Mouse (Mus musculus): Measurements from ENCODE around the gene Jmjd7. TPM values are rescaled to one million over a fixed set of nuclear protein-coding genes. Genes with fewer than 3 reads are reported as not detected.

Gene Jmjd7
- 6.9 and 9.7 TPM in 2 replicates for polyA plus RNA-seq (2012; rRNA removed)

DNA sequence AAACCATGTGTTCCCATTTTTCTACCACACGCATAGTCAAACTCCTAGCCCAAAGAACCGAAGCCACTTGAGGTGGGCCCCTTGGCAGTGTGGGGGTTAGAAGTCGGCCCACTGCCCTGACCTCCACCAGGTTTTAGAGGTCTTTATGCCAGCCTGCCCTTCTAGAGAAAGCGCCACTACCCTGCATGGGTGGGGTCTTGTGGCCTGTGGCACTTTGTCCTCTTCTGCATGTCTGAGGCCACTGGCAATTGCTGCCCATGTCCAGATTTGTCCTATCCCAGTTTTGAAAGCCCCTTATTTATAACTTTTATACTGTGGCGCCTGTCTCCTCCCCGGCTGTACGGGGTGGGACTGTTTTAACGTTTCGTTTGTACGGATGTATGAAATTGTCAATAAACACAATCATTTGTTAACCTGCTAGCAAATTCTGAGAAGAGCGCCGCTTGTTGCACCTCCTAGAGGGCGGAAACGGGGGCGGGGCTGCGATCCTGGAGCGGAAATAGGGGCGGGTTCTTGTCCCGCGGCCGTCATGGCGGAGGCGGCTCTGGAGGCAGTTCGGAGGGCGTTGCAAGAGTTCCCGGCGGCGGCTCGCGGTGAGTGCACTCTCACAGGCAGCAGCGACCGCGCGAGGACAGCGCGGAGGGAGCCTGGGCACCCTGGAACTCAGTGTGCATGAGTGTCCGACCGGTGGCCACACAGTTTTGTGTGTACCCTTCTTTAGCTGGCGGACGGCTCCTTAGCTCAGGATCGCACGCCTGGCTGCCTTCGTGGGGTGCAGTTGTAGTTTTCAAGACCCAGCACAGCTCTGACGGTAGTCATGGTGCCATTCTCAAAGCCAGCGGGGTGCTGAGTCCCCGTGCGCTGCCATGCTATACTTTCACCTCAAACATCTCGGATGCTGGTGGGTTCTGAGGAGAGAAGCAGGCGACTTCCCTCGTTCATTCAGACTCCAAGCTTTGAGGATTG, at the start of gene Jmjd7, which contains the start of gene Gm28042:
Gene Jmjd7, plus strand, starts transcription at position 500 of the 966 bp plus-strand sequence.
Gene Gm28042, plus strand, starts transcription at position 510 of the 966 bp plus-strand sequence.

DNA sequence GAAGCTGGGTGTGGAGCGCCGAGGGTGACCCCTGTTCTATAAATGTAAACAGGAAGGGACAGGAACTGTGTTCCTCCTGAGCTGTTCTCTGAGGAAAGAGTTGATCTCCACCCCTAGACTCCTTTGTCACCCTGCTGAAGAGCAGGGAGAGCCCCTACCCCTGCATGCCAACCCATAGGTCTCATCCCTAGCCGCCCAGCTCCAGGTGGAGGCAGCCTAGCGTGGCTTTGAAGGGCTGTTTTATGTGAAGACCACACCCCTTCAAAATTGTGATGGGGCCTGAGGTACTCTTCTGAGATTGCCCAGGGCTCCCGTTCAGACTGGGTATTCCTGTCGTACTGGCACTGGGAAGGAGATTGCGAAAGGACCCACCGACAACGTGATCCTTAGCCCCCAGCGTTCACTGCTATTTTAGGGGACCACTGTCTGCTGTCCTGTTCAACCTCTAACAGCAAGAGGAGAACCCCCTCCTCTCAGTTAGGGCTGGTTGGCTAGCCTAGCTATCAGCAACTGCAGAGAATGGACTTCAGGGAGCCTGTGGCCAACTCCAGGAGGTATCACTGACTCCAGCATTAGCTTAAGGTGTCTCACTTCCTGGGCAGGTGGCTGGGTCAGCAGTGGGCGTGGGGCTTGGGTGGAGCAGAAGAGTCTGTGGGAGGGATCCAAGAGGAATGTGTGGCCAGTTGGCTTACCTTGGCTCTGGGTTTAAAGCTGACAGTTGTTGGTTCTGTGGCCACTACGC, 5.6 kb downstream of the Jmjd7 start, which contains the start of gene Pla2g4b:
Gene Pla2g4b, plus strand, starts transcription at position 692 of the 742 bp plus-strand sequence.

Other genes with a start within 250 kb of the Jmjd7 start
- 14.0 and 14.1 TPM in 2 replicates for gene Rpap1, start 239.9 kb upstream of the Jmjd7 start, polyA plus RNA-seq (2012; rRNA removed)
- gene Tyro3, start 229.8 kb upstream of the Jmjd7 start, polyA plus RNA-seq (2012; rRNA removed): 18.0 and 21.9 TPM in 2 replicates
- gene Mga, start 130.3 kb upstream of the Jmjd7 start, polyA plus RNA-seq (2012; rRNA removed): 1.4 and 3.3 TPM in 2 replicates
- gene Mapkbp1, start 54.8 kb upstream of the Jmjd7 start, polyA plus RNA-seq (2012; rRNA removed): 3.8 and 4.6 TPM in 2 replicates
- 2.3 and 5.4 TPM in 2 replicates for gene Gm28042, start within 50 bp of the Jmjd7 start, polyA plus RNA-seq (2012; rRNA removed)
- gene Pla2g4b, start 5.9 kb downstream of the Jmjd7 start, polyA plus RNA-seq (2012; rRNA removed): 22.4 and 28.4 TPM in 2 replicates
- gene Ehd4, start 127.1 kb downstream of the Jmjd7 start, polyA plus RNA-seq (2012; rRNA removed): 14.9 and 19.6 TPM in 2 replicates
- 7.1 and 7.2 TPM in 2 replicates for gene Pla2g4e, start 217.9 kb downstream of the Jmjd7 start, polyA plus RNA-seq (2012; rRNA removed)